Mouse (Mus musculus) thymus, adult 18-20 months (tissue): Measurements from ENCODE around the gene Ppp2r2c.

Experiments used
- DNase-seq, 2 experiments: peaks; one replicate each; pipeline ENCODE4 v3.0.0; 2022; ENCODE audit warnings: mixed read lengths in 2 of 2

Gene Ppp2r2c

GRCm38 (mm10) chr5:36875956-36876355 lies 7.6 kb downstream of the Ppp2r2c start:
- DNase-seq: no peak

DNA sequence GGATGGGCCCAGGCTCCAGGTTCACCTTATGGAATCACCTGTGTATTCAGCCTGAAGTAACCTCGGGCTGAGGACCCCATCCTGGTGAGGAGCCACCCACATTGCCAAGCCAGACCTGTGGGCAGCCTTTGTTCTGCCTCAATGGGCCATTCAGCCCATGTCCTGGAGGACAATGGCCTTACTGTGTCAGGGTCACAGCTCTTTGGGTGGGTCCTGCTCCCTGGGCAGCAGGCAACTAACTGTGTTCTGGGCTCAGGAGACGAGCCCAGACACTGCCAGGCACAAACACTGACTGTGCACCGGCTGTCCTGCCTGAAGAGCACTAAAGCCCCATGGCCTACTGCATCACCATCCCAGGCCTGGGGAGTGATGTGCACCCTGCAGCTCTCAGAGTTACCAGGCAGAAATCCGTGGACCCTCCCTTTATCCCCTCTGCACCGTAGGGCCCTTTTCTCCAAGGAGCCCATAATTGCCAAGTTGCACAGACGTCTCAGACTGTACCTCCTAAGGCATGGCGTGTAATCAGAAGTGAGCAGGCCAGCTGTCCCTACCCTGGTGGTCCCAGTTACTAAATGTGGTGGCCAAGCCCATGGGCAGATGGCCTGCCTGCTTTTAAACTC lies 8.6 kb downstream of the Ppp2r2c start:
- no peak for DNase-seq

GRCm38 (mm10) chr5:36877641-36878040 lies 9.3 kb downstream of the Ppp2r2c start:
- no peak for DNase-seq

DNA sequence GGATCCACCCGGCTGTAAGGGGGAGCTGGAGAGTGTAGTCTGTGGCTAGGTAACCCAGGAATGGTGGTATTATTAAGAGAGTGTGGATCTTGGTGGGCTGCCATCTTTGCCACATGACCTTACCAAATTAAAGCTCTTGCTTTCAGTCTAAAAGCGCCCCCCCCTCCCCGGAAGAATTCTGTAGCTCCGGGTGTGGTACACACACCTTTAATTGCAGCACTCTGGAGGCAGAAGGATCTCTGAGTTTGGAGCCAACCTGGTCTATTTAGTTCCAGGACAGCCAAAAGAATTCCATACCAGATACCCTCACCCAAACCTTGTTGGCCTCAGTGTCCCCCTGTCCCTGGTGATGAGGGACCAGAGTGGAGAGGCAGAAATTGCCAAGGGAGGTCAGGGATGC lies 10.5 kb downstream of the Ppp2r2c start:
- DNase-seq: no peak

DNA sequence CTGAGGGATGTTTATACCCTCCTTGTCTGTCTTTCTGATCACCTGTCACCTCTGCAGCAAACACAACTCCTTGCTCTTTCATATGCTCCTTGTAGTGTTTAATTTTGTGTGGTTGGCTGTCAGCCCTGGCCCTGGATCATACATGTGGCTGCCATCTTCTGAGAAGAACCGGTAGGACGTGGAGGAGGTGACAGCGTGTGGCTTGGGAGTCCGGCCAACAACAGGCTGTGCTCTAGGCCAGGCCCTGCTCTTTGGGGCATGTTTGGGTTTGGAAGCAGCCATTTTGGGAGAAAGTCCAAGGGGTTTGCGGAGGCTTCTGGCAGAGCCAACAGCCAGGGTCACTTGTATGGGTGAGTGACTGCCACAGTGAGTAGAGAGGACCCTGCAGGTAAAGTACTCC lies 12.3 kb downstream of the Ppp2r2c start:
- DNase-seq: no peak

GRCm38 (mm10) chr5:36883516-36883915 lies 15.2 kb downstream of the Ppp2r2c start:
- DNase-seq: no peak

- no peak for DNase-seq
These were observed 16.8 kb downstream of the Ppp2r2c start for GRCm38 (mm10) chr5:36885067-36885466.

DNA sequence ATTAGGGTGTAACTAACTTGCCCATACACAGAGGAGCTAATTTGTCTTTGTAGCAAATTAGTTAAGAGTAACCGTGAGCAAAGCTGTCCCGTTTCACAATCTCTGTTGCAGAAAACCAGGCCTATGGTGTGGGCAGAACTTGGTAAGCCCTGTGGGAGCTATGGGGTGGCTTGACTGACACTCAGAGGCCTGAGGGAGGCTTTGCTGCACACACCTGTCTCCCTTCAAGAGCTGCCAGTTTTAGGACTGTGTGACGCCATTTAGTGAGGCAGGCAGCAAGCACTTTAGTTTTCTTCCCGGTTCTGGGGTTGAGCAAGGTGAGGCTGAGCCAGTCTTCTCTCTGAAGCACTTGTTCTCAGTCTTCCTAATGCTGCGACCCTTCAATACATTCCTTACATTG lies 17.3 kb downstream of the Ppp2r2c start:
- no peak for DNase-seq

DNA sequence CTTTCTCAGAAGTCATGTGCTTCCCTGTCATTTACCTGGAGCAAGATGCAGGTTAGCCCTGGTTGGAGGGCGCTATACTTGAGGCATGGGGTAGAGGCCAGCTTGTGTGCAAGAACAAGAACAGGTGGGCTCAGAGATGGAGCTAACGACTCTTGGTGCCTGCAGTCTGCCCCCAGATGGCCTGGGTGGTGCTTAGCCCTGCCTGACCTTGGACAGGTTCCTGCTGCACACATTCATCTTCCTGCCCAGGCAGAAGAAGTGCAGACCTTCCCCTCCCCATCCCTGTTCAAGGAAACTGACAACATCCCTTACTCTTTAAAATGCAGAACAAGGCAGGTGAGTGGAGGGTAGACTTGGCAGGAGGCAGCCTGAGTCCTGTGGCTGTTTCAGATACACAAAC lies 18.0 kb downstream of the Ppp2r2c start:
- DNase-seq: no peak

DNA sequence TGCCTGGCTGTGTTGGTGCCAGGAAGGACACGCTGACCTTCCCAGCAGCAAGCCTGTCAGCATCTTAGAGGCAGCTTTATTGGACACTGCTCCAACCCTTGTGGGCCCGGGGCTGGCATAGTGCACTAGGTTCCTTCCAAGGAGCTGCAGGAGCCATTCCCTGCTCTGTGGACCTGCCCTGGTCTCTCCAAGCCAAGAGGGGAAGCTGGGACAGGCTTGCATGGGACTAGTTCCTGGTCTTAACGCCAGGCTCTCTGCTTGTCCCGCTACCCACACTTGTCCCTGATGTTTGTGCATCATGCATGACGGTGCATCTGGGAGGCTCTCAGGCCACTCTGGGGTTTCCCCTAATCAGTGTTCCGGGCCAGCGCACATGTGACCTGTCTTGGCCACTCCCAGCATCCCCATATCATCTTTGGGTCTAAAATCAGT lies 18.6 kb downstream of the Ppp2r2c start:
- DNase-seq: no peak

- DNase-seq: no peak
These were observed 19.1 kb downstream of the Ppp2r2c start for GRCm38 (mm10) chr5:36887299-36887988.

DNA sequence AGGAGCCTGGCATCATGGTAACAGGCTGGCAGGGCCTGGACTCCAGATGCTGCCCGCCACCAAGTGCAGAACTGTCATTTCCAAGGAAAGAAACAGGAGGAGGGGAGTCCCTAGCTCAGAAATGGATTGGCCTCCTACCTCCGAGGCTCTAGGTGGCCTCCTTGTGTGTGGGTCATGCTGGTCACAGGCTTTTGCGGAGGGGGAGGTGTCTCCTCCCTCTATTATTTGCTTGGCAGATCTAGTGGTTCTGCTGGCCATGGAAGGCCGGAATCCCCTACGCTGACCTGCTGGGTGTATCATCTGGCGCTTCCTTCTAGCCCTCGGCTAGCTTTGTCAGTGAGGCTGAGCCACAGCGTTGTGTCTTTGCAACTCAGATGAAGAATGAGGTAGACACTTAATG lies 20.2 kb downstream of the Ppp2r2c start:
- no peak for DNase-seq

DNA sequence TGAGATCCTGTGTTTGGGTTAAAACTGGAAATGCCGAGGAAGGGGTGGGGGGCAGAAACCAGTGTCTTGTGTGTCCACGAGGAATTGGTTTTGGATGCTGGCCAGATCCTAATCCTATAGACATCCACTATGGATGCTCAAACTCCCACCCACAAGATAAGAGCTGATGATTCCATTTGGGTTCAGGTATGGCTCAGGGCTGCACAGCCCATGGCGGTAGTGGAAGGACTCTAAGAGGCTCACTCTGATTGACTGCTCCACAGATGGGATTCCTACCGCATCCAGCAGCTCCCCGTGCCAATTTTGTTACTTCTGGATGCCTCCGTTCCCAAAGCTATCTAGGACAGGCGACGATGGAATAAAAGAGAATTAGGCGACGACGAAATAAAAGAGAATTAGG lies 20.6 kb downstream of the Ppp2r2c start:
- no peak for DNase-seq

DNA sequence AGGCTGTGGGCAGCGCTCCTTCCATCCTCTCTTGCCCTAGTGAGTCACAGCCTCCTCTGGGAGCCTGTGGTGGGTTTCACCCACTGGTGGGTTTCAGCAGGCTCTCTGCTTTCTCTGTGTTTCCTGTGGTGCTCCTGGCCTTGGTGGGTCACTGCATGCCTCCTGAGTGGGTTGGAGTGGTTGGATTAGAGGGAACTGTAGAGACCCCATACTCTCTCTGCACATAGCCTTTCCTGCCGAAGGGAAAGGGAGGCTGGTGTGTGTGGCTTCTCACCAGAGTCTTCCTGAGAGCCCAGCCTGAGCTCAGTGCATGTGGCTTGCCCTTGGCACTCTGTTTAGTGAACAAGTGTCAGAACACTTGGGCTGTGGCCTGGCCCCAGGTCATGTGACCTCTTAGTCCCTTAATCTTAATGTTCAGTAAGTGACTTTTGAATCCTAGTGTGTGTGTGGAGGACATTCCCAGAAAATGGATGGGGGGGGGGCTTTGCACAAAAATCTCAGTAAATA lies 21.1 kb downstream of the Ppp2r2c start:
- DNase-seq: no peak

DNA sequence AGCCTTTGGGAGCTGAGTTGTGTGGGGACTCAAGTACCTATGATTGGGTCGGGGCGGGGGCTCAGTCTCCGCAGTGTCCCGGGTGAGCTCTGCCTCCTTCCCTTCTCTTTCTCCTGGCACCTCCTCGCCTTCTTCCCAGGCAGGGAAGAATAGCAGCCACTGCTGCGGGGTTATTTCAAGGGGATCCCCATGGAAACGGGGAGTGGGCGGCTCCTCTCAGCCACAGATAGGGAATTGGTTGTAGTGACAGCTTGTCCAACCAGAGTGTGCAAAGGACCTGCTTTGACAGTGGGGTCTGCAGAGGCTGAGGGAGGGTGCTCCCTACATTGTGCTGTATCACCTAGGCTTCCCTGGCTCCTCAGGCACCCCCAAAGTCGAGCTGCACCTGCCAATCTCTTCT lies 22.5 kb downstream of the Ppp2r2c start:
- DNase-seq: no peak

DNA sequence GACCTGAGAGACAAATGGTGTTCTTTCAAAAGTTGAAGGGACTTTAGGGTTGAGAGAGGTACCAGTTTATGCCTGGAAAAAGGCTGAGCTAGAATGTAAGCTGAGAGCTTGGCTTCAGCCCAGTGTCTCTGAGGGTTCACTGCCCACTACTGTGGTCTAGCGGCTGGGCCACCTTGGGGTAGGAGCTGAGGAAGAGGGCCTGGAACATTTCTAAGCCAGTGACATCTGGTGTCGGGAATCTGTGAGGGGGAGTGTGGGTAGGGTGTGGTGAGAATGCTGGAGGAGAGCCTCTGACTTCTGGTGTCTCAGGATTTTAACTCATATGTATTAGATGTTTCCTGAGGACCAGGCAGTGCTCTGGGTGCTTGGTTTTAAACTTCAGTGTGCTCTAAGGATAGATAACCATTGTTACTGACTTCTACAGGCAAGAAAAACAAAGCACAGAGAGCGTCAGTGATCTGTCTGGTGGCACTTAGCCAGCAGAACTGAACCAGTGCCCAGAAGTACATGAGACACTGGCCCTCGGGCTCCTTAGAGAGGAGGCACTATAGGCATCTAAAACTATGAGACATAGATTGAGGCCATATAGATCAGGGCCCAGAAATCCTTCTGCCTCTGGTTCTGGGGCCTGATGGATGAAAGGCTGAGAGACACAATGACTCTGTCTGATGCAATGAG lies 23.6 kb downstream of the Ppp2r2c start:
- no peak for DNase-seq

- no peak for DNase-seq
These were observed 24.9 kb downstream of the Ppp2r2c start for GRCm38 (mm10) chr5:36893263-36893662.

DNA sequence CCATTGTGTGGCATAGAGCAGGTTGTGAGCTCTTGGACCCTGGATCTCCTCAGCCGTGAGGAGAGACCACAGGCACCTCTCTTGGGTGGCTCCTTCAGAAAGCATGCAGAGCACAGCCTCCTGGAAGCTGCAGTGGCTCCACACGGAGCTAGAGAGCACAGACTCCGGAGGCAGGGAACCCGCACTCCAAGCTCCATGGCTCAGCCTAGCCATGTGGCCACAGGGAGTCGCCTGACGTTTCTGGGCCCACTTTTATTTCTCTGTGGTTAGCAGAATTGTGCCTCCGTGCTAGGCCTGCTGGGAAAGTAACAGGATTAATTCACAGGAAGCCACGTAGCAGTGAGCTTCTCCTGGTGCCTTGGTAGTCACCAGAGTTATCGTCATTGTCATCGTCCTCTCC lies 25.8 kb downstream of the Ppp2r2c start:
- DNase-seq: no peak

GRCm38 (mm10) chr5:36894604-36895368 lies 26.5 kb downstream of the Ppp2r2c start:
- DNase-seq: no peak

DNA sequence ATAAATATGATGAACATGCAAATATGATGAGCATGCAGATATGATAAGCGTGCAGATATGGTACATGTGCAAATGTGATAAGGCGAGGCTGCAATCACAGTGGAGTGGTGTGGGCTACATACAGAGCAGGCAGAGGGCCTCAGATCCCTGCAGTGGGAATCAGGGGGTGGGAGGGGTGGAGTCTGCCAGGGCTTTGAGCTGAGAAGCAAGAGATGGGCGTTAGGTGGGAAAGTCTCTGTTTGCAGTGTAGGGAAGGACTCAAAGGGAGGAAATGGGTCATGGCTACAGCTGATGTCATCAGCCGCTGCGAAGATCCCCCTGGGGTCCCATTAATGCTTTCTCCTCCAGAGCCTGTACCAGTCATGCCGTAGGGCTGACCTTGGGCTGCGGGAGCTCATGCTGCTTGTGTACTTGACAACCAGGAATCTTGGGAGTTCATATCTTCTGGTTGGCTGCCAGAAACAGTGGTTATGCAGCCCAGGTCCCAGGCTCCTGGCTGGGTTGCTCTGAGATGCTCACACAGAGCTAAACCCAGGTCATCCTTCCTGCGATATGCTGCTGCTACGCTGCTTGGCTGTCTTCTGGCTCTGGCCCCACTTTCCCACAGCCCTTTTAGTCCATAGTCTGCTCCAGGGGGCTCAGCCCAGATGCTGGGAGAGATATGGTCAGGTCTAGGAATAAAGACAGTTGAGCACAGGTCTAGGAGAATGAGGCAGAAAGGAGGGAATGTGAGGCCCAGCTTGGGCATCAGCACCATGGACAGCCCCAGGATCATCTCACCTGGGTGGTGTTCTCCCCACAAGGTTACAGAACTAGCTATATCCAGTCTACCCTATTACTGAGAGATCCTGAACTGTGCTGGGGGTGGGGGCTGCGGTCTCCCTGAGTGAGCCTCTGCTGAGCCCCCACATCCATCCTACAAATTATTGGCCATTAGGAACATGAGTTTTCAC lies 27.6 kb downstream of the Ppp2r2c start:
- DNase-seq: no peak

- DNase-seq: no peak
These were observed 29.7 kb downstream of the Ppp2r2c start for GRCm38 (mm10) chr5:36897999-36898398.
